Mouse (Mus musculus) liver, adult 2 months (tissue): ENCODE results near the gene Ap1s2. TPM values are rescaled to one million over a fixed set of nuclear protein-coding genes. Genes with fewer than 3 reads are reported as not detected.

Source experiments
- DNase-seq: peaks from one replicate; pipeline ENCODE4 v3.0.0-alpha.2; 2011; ENCODE audit warnings: low read depth, low spot score; ENCODE audit errors: extremely low read depth
- H3K27ac ChIP-seq: fragments of 200-500 bp; replicated peaks from 2 replicates; pipeline ENCODE4 v1.5.1; 2012; ENCODE audit warnings: low read depth, mild to moderate bottlenecking, control low read depth, inconsistent platforms, low read length; ENCODE audit not compliant: insufficient read depth
- H3K27me3 ChIP-seq: fragments of 200-500 bp; 2 replicates; pipeline ENCODE4 v1.6.1; 2012; ENCODE audit warnings: mild to moderate bottlenecking, moderate library complexity, low read length, inconsistent platforms; ENCODE audit not compliant: control insufficient read depth, insufficient read depth
- H3K36me3 ChIP-seq: fragments of 200-500 bp; 2 replicates; pipeline ENCODE4 v1.6.1; 2012; ENCODE audit warnings: low read length, inconsistent platforms; ENCODE audit not compliant: control insufficient read depth, insufficient read depth
- H3K4me1 ChIP-seq: fragments of 200-500 bp; 2 replicates; pipeline ENCODE4 v1.6.1; 2011; ENCODE audit warnings: low read length; ENCODE audit not compliant: control insufficient read depth, insufficient read depth
- H3K4me3 ChIP-seq: fragments of 200-500 bp; 2 replicates; pipeline ENCODE4 v1.5.1; 2011; ENCODE audit warnings: low read depth, mild to moderate bottlenecking, control low read depth, low read length, moderate library complexity; ENCODE audit not compliant: insufficient read depth
- H3K79me2 ChIP-seq: fragments of 200-500 bp; 2 replicates; pipeline ENCODE4 v1.6.1; 2012; ENCODE audit warnings: inconsistent platforms, mild to moderate bottlenecking, low read length, moderate library complexity; ENCODE audit not compliant: control insufficient read depth, insufficient read depth
- H3K9ac ChIP-seq: fragments of 200-500 bp; 2 replicates; pipeline ENCODE4 v1.6.1; 2012; ENCODE audit warnings: low read depth, mild to moderate bottlenecking, control low read depth, inconsistent platforms, low read length
- CTCF ChIP-seq: fragments of 200-500 bp; IDR thresholded peaks from 2 replicates; pipeline ENCODE4 v1.5.1; 2011; ENCODE audit warnings: low read depth, low read length, control low read depth
- POLR2A ChIP-seq: fragments of 200-500 bp; IDR thresholded peaks from 2 replicates; pipeline ENCODE4 v1.6.1; 2011; ENCODE audit warnings: low read length, control low read depth; ENCODE audit not compliant: insufficient read depth; ENCODE audit errors: extremely low read depth
- WGBS: fragments of 180-500 bp; shearing (Covaris S2); methylation state at CpG from one replicate; pipeline ENCODE4 v1.1.7; 2018; 5-methylcytosine and 5-hydroxymethylcytosine counted together
- polyA plus RNA-seq: library from polyadenylated mRNA; depleted of rRNA; stranded (reverse); fragments of >200 nt; gene quantifications from 2 replicates; pipeline ENCODE4 v1.2.3, GENCODE M21; 2012; rRNA removed
- total RNA-seq: library from RNA; depleted of rRNA; stranded (reverse); fragments of >200 nt; gene quantifications from 2 replicates; pipeline ENCODE4 v1.2.3, GENCODE M21; 2014; rRNA removed

Gene Ap1s2
- 2.4 and 2.7 TPM in 2 replicates for total RNA-seq
- polyA plus RNA-seq: 0.19 and 0.26 TPM in 2 replicates

DNA sequence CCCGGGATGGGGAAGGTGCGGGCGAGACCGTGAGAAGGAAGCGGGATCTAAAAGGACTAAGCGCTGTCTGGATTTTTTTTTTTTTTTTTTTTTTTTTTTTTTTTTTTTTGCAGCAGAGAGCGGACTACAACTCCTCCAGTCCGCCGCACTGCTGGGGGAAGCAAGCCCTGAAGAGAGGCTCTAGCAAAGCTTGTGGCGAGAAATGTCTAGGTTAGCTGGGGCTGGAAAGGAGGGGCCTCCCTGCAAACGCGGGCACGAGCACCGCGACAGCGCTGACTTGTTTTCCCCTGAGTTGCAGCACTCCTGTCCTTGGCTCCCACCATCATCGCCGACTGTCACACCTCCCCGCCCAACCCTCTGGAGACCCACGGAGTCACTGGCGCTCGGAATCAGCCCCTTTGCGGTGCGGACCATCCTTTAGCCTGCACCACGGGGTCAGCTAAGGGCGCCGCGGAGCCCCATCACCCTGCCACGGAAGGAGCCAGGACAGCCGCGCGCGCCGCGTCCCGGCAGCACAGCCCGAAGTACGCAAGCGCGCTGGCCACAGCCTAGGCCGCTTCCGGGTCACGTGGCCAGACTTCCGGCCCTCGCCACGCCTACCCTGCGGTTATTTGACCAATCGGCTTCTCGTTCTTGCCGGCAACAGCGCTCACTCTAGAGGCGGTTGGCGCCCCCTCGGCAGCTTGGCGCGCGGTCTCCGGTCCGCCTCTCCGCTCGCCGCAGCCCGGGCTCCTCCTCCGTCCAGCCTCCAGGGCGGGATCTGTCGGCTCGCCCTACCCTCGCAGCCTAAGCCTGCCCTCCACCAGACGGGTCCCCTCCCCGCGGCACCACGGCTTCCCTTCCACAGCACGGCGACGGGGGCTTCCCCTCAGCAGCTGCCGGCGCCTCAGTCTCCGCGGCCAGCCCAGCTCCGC, at the start of gene Ap1s2:
Gene Ap1s2 (plus strand): TSS at position 681 of the 914 bp plus-strand sequence.
- Histone ChIP-seq H3K4me3 (peak within 1 kb of the TSS; percentile 92), H3K27me3 (no peaks in the 10 kb centered on the region), H3K27ac (peak within 1 kb of the TSS; percentile 50), H3K4me1 (no peaks in the 10 kb centered on the region), H3K36me3 (no peaks in the 10 kb centered on the region), H3K79me2 (no peaks in the 10 kb centered on the region), H3K9ac (peak within 1 kb of the TSS; percentile 78)
- peak; percentile 77 for DNase-seq
- TF ChIP-seq POLR2A (peak; percentile 72), CTCF (no peak)
- WGBS: under 1% methylated on average over 58 of the region's 80 CpGs

DNA sequence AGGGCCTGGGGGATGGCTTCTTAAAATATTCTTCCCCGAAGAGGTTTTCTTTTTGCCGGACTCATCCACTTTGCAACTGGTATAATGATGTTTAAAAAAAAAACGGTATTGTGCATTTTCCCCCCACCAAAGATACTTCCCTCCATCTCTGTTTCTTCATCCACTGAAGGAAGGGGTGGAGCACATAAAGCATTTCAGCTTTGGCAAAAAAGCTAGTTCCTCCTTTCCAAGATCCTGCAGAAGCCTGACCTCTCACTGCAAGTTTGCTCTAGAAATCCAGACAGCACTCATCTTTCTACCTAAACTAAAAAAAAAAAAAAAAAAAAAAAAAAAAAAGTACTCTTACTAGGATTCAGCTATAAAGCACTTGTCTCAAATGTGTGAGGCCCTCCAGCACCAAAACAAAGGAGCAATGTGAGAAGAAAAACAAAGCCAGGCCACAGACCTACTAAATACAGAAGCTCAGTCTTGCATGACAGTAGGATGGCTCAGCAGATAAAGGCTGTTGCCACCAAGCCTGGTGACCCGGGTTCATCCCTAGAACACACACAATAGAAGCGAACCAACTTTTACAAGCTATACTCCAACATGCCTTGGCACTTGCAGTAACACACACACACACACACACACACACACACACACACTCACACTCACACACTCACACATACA, 41.0 kb upstream of the Ap1s2 start:
- H3K79me2 ChIP-seq: no peaks in the 10 kb centered on the region
- H3K4me3 ChIP-seq: no peak overlapping the region
- TF ChIP-seq CTCF: no peak
- no peak for TF ChIP-seq POLR2A
- H3K27me3 ChIP-seq: no peaks in the 10 kb centered on the region
- H3K9ac ChIP-seq: no peak overlapping the region
- no peak for DNase-seq
- no peaks in the 10 kb centered on the region for H3K36me3 ChIP-seq
- no peak overlapping the region for H3K27ac ChIP-seq
- 80% methylated on average over 5 of the region's 5 CpGs for WGBS
- no peaks in the 10 kb centered on the region for H3K4me1 ChIP-seq

DNA sequence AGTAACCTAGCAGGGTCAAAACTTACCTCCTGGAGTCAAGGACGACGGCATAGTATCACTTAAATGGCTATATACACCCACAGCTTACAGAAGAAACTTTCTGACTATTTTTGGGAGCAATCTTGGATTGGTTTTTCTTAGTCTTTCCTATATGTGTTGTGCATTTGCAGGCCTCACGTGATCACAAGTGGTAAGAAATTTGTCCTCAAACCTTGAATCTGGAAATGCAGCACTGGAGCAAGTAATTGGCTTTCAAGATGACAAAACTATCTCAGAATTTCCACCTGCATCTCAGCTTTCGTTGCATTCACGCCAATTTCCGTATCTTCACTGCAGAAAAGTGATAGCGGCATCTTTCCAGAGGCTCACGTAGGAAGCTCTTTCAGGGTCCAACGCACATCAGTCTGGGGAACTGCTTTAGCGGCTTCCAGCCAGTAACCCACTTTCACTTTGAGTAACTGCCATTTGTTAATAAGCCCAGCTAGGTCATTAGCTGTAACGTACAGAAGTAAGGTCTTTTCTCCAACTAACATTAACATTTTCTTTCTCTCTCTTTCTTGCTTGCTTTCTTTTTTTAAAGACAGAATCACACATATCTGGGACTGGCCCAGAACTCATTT, 40.0 kb upstream of the Ap1s2 start:
- Histone ChIP-seq H3K4me1 (no peaks in the 10 kb centered on the region), H3K4me3 (no peak overlapping the region), H3K27me3 (no peaks in the 10 kb centered on the region), H3K79me2 (no peaks in the 10 kb centered on the region), H3K36me3 (no peaks in the 10 kb centered on the region), H3K9ac (no peak overlapping the region), H3K27ac (no peak overlapping the region)
- 83% methylated on average over 11 of the region's 11 CpGs for WGBS
- no peak for TF ChIP-seq CTCF
- no peak for DNase-seq

DNA sequence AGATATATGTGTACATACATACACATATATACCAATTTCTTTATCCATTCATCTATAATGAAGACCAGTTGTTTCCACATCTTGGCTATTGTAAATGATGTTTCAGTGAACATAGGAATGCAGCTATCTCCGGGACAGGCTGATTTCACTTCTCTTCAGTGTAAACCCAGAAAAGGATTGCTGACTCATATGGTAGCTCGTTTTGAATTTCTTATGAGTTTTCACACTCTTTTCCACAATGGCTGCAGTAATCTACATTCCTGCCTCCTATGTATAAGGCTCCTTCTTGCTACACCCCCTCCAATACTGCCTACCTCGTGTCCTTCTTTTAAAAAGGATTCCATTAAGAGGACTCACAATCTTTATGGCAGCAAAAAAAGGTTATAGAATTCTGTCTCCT, 32.9 kb upstream of the Ap1s2 start:
- Histone ChIP-seq H3K27me3 (no peaks in the 10 kb centered on the region), H3K4me3 (no peak overlapping the region), H3K9ac (no peak overlapping the region), H3K79me2 (no peaks in the 10 kb centered on the region), H3K4me1 (no peaks in the 10 kb centered on the region), H3K36me3 (no peaks in the 10 kb centered on the region), H3K27ac (no peak overlapping the region)
- no peak for DNase-seq
- TF ChIP-seq POLR2A (no peak), CTCF (no peak)
- WGBS: 94% methylated on average over 3 of the region's 3 CpGs

DNA sequence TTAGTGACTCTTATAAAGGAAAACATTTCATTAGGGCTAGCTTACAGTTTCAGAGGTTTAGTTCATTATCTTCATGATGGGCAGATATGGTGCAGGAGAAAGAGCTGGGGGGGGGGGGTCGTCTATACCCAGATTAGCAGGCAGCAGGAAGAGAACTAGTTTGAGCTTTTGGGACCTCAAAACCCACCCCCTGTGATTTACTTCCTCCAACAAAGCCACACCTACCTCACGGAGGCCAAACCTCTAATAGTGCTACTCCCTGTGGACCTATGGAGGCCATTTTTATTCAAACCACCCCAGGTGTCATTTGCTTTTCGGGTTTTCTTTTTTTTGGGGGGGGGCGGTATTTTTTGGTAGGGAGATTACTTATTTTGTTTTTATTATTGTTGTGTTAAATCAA, 32.2 kb upstream of the Ap1s2 start:
- Histone ChIP-seq H3K27ac (no peak overlapping the region), H3K27me3 (no peaks in the 10 kb centered on the region), H3K79me2 (no peaks in the 10 kb centered on the region), H3K4me3 (no peak overlapping the region), H3K4me1 (no peaks in the 10 kb centered on the region), H3K36me3 (no peaks in the 10 kb centered on the region), H3K9ac (no peak overlapping the region)
- TF ChIP-seq CTCF (no peak), POLR2A (no peak)
- WGBS: 78% methylated on average over 4 of the region's 4 CpGs
- DNase-seq: no peak
